In genomic region chr10:77252790-77253189, GRCm38 (mm10) we compare ENCODE assay signal across 8 mouse cellular contexts. TPM values are rescaled to one million over a fixed set of nuclear protein-coding genes. Genes with fewer than 3 reads are reported as not detected.
A peak's percentile ranks its signal among the peaks of the same experiment; 100 is the strongest.
DNase-seq lines count a peak whose midpoint lies in the region; ATAC-seq and TF ChIP-seq lines count a peak whose summit lies in the region.

No protein-coding gene starts in this region.

- H3ac ChIP-seq in myocyte (ENCODE audit: control insufficient read depth, insufficient read length): no peak overlapping the region

- H3K27ac ChIP-seq in embryonic facial prominence, embryonic 13.5 days: peak overlapping the region; percentile 29; the same call in 1 of the 2 replicates
- H3K27ac ChIP-seq in heart, embryonic 10.5 days: peak overlapping the region; percentile 82; the same call in 1 of the 2 replicates
- peak overlapping the region; percentile 42; the same call in 1 of the 2 replicates for H3K27ac ChIP-seq in kidney, embryonic 14.5 days (ENCODE audit: low read depth, low read length)

- no peak overlapping the region for H3K4me3 ChIP-seq in embryonic facial prominence, embryonic 13.5 days
- H3K4me3 ChIP-seq in heart, embryonic 10.5 days: no peak overlapping the region
- H3K4me3 ChIP-seq in kidney, embryonic 14.5 days (ENCODE audit: low read length): no peak overlapping the region
- peak overlapping the region; percentile 61 for H3K4me3 ChIP-seq in myocyte

- TF ChIP-seq POLR2A in myocyte (IDR thresholded peaks at IDR 0.05; ENCODE audit: insufficient read length, low read depth): no peak

- no peak overlapping the region for H3K4me2 ChIP-seq in embryonic facial prominence, embryonic 13.5 days
- H3K4me2 ChIP-seq in kidney, embryonic 14.5 days (replicated peaks; ENCODE audit: low read depth, low read length): no peak overlapping the region
- H3K4me2 ChIP-seq in myocyte (ENCODE audit: low read depth): peak overlapping the region; percentile 95

- peaks cover 24% of the 10 kb centered on the region for H3K79me2 ChIP-seq in myocyte (ENCODE audit: control insufficient read depth, insufficient read depth)

- peak; percentile 73 to 74 for DNase-seq in B cell, adult 2 months
- DNase-seq in adrenal gland, postnatal 4 days (ENCODE audit: low spot score in 2 of 2): peak; percentile 53 to 64
- peak; percentile 93 for DNase-seq in heart, embryonic 10.5 days (ENCODE audit: low spot score)
- peak; percentile 81 for DNase-seq in liver
- DNase-seq in spleen, postnatal 36 days (ENCODE audit: low spot score in 2 of 2): peak; percentile 37 to 56

- no peaks in the 10 kb centered on the region for H3K36me3 ChIP-seq in embryonic facial prominence, embryonic 13.5 days
- no peaks in the 10 kb centered on the region for H3K36me3 ChIP-seq in heart, embryonic 10.5 days
- no peaks in the 10 kb centered on the region for H3K36me3 ChIP-seq in kidney, embryonic 14.5 days (ENCODE audit: control insufficient read depth, insufficient read depth, low read length)
- no peaks in the 10 kb centered on the region for H3K36me3 ChIP-seq in myocyte (ENCODE audit: control insufficient read depth, insufficient read depth)

- WGBS in embryonic facial prominence, embryonic 13.5 days: 1% methylated on average over 4 of the region's 4 CpGs
- 0% methylated on average over 4 of the region's 4 CpGs for WGBS in heart, embryonic 10.5 days
- 0% methylated on average over 4 of the region's 4 CpGs for WGBS in kidney, embryonic 14.5 days

- no peaks in the 10 kb centered on the region for H3K27me3 ChIP-seq in embryonic facial prominence, embryonic 13.5 days
- 0 out of 2 replicates have a peak, but pooled peaks cover 9% of the 10 kb centered on the region for H3K27me3 ChIP-seq in heart, embryonic 10.5 days (ENCODE audit: insufficient read depth, poor library complexity, severe bottlenecking)
- no peaks in the 10 kb centered on the region for H3K27me3 ChIP-seq in kidney, embryonic 14.5 days (ENCODE audit: control insufficient read depth, insufficient read depth, low read length)
- H3K27me3 ChIP-seq in myocyte (ENCODE audit: control insufficient read depth, insufficient read depth, insufficient read length): no peaks in the 10 kb centered on the region

- peaks cover 35% of the 10 kb centered on the region for H3K4me1 ChIP-seq in embryonic facial prominence, embryonic 13.5 days
- peaks cover 33% of the 10 kb centered on the region for H3K4me1 ChIP-seq in heart, embryonic 10.5 days
- H3K4me1 ChIP-seq in kidney, embryonic 14.5 days (ENCODE audit: control insufficient read depth, insufficient read depth, low read length): peaks cover 20% of the 10 kb centered on the region

- ATAC-seq in embryonic facial prominence, embryonic 13.5 days (ENCODE audit: insufficient number of reproducible peaks, insufficient read depth, low FRiP score, low TSS enrichment, low read depth): no peak
- ATAC-seq in kidney, embryonic 14.5 days (ENCODE audit: low FRiP score, low TSS enrichment): peak; percentile 45

- H3K9me3 ChIP-seq in embryonic facial prominence, embryonic 13.5 days: no peaks in the 10 kb centered on the region
- no peaks in the 10 kb centered on the region for H3K9me3 ChIP-seq in heart, embryonic 10.5 days
- no peaks in the 10 kb centered on the region for H3K9me3 ChIP-seq in kidney, embryonic 14.5 days (ENCODE audit: control insufficient read depth, low read length)

- H3K9ac ChIP-seq in embryonic facial prominence, embryonic 13.5 days: peak overlapping the region; percentile 21; the same call in 1 of the 2 replicates
- H3K9ac ChIP-seq in kidney, embryonic 14.5 days (ENCODE audit: low read depth, low read length): no peak overlapping the region

TF ChIP-seq in myocyte, 11 proteins besides CTCF, POLR2A, EP300 and RAD21:
- TF ChIP-seq MYOD1 (IDR thresholded peaks at IDR 0.05; ENCODE audit: control insufficient read depth in 1 of 3, insufficient read length in 2 of 3, low read depth in 2 of 3): no peak
- no peak for TF ChIP-seq POLR2AphosphoS2 (IDR thresholded peaks at IDR 0.05; ENCODE audit: insufficient read length, low read depth)
- TF ChIP-seq REST (IDR thresholded peaks at IDR 0.05; ENCODE audit: insufficient read depth, insufficient read length): no peak
- no peak for TF ChIP-seq TCF3 (IDR thresholded peaks at IDR 0.05; ENCODE audit: insufficient read length, low read depth)

RNA-seq across cellular contexts. Expression of gene Pofut2, which starts 6.2 kb away (rescaled TPM):
- 10 to 100 TPM; 75.4 to 78.5 TPM for total RNA-seq in adrenal gland, postnatal 4 days (2021)
- 132 and 134 TPM in 2 replicates for polyA plus RNA-seq in embryonic facial prominence, embryonic 13.5 days (2015; fragmentation: Nextera tagmentation; extraction: Ambion mirVana)
- 119 and 137 TPM in 2 replicates for polyA plus RNA-seq in heart, embryonic 10.5 days (2016; fragmentation: Nextera tagmentation; extraction: Ambion mirVana)
- polyA plus RNA-seq in kidney, embryonic 14.5 days (2014; fragmentation: Nextera tagmentation; extraction: Ambion mirVana): 96.3 and 112 TPM in 2 replicates
- 89.9 TPM for polyA plus RNA-seq in myocyte (2012; fragmentation: generic; extraction: Trizol)

Comparison
In these comparisons a context has a peak if more than half of its experiments do, and no peak if none do; other contexts are left out.
1. H3K27ac ChIP-seq: peak in every context shown above with its lines; median percentile 82 in heart, embryonic 10.5 days; 42 in kidney, embryonic 14.5 days; 29 in embryonic facial prominence, embryonic 13.5 days.